Mouse (Mus musculus) embryonic facial prominence, embryonic 11.5 days (tissue): ENCODE measurements at regions not wholly inside any gene's neighbourhood (a gene's known extent, or its start where the extent isn't known, plus 50 kb on each side); places are given as distances from the start of the nearest gene placed in this dataset.

Experiments
- ATAC-seq: fragments of 200-750 bp; cut with Nextera tagmentation; replicated peaks from 2 replicates; pipeline ENCODE4 v1.8.0; 2017; ENCODE audit warnings: low read depth; ENCODE audit not compliant: insufficient number of reproducible peaks, low FRiP score, low TSS enrichment
- DNase-seq: peaks from one replicate; pipeline ENCODE4 v3.0.0-alpha.2; 2015; ENCODE audit warnings: low spot score
- H3K27ac ChIP-seq: fragments of 300-500 bp; sonication (generic); replicated peaks from 2 replicates; pipeline ENCODE4 v1.5.1; 2014; ENCODE audit warnings: mild to moderate bottlenecking, low read depth, low read length, control low read depth
- H3K27me3 ChIP-seq: fragments of 300-500 bp; sonication (generic); 2 replicates; pipeline ENCODE4 v1.6.1; 2014; ENCODE audit warnings: mild to moderate bottlenecking, low read length, moderate library complexity, mixed read lengths; ENCODE audit not compliant: control insufficient read depth, insufficient read depth
- H3K36me3 ChIP-seq: fragments of 300-500 bp; sonication (generic); replicated peaks from 2 replicates; pipeline ENCODE4 v1.6.1; 2014; ENCODE audit warnings: low read depth, mild to moderate bottlenecking, low read length, moderate library complexity, mixed read lengths; ENCODE audit not compliant: control insufficient read depth, insufficient read depth
- H3K4me1 ChIP-seq: fragments of 300-500 bp; sonication (generic); 2 replicates; pipeline ENCODE4 v1.6.1; 2014; ENCODE audit warnings: low read length, mixed read lengths; ENCODE audit not compliant: control insufficient read depth, insufficient read depth
- H3K4me2 ChIP-seq: fragments of 300-500 bp; sonication (generic); 2 replicates; pipeline ENCODE4 v1.6.1; 2014; ENCODE audit warnings: low read depth, mild to moderate bottlenecking, control low read depth, low read length, moderate library complexity
- H3K4me3 ChIP-seq: fragments of 300-500 bp; sonication (generic); 2 replicates; pipeline ENCODE4 v1.5.1; 2014; ENCODE audit warnings: low read depth, low read length, control low read depth
- H3K9ac ChIP-seq: fragments of 300-500 bp; sonication (generic); replicated peaks from 2 replicates; pipeline ENCODE4 v1.6.1; 2014; ENCODE audit warnings: mild to moderate bottlenecking, control low read depth, low read length
- H3K9me3 ChIP-seq: fragments of 300-500 bp; sonication (generic); replicated peaks from 2 replicates; pipeline ENCODE4 v1.6.1; 2016; ENCODE audit warnings: mild to moderate bottlenecking, low read length, inconsistent platforms, mixed read lengths; ENCODE audit not compliant: control insufficient read depth
- WGBS: fragments of 180-500 bp; shearing (Covaris S2); extraction: QIAGEN DNeasy Blood & Tissue Kit; methylation state at CpG from one replicate; pipeline ENCODE4 v1.1.7; 2014; 5-methylcytosine and 5-hydroxymethylcytosine counted together

DNA sequence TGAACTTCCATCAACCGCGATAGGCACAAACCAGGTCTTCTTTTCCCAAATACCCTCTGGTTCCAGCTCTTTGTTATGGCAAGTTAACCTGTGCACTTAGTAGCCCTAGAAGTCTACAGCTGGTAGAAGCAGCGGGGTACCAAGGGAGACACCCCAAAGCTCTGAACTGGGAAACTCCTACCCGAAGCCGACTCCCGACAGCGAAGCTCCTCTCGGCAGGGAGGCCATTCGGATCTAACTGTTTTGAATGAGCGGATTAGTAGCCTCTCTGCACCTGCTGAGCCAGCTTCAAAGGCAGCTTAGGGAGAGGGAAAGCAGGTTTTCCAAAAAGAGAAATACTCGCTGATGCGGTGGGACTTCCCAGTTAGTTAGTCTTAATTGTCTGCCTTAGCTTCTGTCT is 303.2 kb downstream of the Pcdh10 start:
- Histone ChIP-seq H3K36me3 (no peaks in the 10 kb centered on the region), H3K9me3 (no peaks in the 10 kb centered on the region), H3K4me1 (no peaks in the 10 kb centered on the region), H3K27me3 (no peaks in the 10 kb centered on the region), H3K9ac (no peak overlapping the region), H3K27ac (no peak overlapping the region), H3K4me3 (no peak overlapping the region), H3K4me2 (no peak overlapping the region)
- ATAC-seq (no peak), DNase-seq (peak; percentile 14)
- WGBS: 3% methylated on average over 12 of the region's 12 CpGs

DNA sequence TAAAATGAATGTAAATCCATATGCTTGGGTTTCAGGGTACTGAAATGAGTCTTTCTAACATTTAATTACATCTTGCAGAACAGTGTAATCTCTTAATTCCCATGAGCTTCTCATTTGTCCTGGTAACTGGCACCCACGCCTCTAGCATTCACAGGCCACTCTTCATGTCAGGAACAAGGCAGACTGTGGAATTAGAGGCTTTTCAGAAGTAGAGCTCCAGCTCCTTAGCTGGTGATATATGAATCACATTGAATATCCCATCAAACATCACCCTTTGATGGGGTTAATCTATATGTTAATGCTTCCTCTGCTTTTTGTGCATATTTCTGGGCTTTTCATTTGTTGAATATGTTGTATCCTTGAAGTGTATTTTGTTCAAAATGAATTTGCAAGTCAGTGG is 329.7 kb downstream of the Pcdh10 start:
- H3K27ac ChIP-seq: no peak overlapping the region
- H3K9ac ChIP-seq: no peak overlapping the region
- no peaks in the 10 kb centered on the region for H3K27me3 ChIP-seq
- WGBS: 47% methylated on average over 1 of the region's 1 CpGs
- ATAC-seq (no peak), DNase-seq (no peak)
- no peak overlapping the region for H3K4me3 ChIP-seq
- no peaks in the 10 kb centered on the region for H3K36me3 ChIP-seq
- no peaks in the 10 kb centered on the region for H3K9me3 ChIP-seq
- no peaks in the 10 kb centered on the region for H3K4me1 ChIP-seq
- H3K4me2 ChIP-seq: no peak overlapping the region
